Mouse (Mus musculus) left cerebral cortex, adult 8-10 months (tissue): ENCODE measurements around the gene Vwa7. TPM values are rescaled to one million over a fixed set of nuclear protein-coding genes. Genes with fewer than 3 reads are reported as not detected.

Source experiments
- DNase-seq, 2 experiments: peaks; one replicate each; pipeline ENCODE4 v3.0.0; 2022; ENCODE audit warnings: low spot score in 2 of 2
- total RNA-seq, 4 experiments: library from RNA; stranded (reverse); gene quantifications; 2 replicates each; pipeline ENCODE4 v1.2.4; 2022

Vwa7 gene
- total RNA-seq, 4 experiments from 2014 or later = 0.95 to 1.5 (median 1.3) TPM

DNA sequence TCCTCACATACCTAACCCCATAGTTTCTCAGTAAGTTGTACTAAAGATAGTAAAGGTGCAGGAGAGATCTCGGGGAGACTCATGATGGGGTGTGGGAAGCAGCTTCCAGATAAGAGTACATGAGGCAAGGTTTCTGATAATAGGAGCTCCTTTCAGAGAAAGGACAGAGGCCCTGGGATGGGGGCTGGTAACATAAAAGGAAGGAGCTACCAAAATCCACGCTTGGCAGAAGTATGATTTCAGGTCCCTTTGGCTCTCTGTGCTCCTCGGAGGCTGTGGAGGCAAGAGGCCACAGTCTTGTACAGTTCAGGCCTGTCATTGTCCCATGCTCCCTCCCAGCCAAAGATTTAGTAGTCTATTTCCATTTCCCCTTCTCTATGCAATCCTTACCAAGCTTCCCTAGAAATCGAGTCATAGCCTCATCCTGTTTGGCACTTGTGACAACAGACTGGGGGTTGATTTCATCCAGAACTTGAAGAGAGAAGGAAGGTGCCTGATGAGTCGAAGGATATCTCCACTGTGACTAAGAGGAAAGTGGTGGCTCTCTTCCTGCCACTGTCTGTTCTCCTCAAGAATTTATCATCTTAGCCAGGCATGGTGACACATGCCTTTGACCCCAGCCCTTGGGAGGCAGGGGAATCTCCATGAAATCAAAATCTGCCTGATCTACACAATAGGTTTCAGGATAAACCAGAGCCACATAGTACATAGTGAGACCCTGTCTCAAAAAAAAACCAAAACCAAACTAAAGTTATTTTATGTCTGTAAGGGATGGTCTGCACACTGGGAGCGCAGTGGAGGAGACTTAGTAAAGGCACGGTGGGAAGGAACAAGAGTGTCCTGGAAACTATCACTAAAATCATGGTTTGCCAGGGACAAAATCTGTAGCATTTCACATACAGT, 28.8 kb downstream of the Vwa7 start:
- no peak for DNase-seq

DNA sequence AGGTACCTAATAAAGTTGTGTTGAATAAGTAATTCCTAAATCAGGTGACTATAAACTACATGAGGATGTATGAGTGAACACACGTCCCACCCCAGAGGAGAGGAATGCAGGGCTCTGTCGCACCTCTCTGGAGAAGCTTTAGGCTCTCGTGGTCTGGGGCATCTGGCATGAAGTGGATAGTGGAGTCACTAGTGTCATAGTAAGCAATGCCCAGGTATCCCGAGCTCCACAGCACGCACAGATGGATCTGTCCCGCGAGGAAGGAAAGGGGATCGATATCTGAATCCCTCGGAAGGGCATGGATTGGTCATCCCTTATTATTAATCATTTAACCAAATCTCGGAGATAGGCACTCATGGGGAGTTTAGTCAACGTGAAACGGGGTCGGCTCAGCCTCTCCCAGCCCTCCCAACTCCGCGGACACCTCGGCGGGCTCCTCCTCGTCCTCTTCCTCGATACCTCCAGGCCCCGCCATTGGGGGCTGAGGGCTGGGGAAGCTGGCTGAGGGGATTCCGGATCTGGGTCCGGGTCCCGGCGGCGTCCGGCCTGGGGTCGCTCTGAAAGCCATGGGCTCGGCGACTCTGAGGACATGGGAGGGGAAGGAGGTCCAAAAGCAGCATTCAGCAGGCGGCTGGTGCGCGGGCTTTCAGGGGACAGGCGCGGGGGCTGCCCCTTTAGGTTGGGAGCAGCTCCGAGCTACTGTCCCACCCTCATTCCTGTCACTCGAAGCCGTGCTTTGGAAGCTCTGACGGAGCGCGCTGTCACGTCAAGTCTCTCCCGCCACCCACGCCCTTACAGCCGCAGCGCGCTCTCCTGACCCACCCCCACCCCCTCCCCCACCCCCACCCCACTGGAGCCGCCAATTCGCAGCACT, 29.7 kb downstream of the Vwa7 start:
- DNase-seq = no peak

- peak; percentile 85 to 93 for DNase-seq
Observed at GRCm38 (mm10) chr17:35046681-35047455, 30.5 kb downstream of the Vwa7 start, which contains the start of gene Msh5. Msh5 (minus strand) TSS chr17:35046745.

DNA sequence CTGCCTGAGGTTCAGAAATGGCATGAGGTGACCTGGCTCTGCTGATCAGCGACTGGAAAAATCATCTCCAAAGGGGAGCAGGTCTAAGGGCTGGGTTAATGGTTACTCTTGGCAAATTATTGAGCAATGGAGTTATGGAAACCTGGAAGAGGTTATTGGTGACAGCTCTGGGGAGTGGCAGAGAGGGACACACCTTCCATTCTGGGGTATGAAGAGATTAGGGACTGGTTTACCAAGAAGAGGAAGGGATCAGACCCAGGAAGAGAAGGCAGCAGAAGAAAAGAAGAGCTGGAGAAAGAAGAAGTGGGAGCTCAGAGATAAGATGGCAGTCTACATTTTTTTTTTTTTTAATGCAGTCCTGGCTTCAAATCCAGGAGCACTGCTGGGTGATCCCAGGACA, 31.3 kb downstream of the Vwa7 start:
- DNase-seq = no peak

DNA sequence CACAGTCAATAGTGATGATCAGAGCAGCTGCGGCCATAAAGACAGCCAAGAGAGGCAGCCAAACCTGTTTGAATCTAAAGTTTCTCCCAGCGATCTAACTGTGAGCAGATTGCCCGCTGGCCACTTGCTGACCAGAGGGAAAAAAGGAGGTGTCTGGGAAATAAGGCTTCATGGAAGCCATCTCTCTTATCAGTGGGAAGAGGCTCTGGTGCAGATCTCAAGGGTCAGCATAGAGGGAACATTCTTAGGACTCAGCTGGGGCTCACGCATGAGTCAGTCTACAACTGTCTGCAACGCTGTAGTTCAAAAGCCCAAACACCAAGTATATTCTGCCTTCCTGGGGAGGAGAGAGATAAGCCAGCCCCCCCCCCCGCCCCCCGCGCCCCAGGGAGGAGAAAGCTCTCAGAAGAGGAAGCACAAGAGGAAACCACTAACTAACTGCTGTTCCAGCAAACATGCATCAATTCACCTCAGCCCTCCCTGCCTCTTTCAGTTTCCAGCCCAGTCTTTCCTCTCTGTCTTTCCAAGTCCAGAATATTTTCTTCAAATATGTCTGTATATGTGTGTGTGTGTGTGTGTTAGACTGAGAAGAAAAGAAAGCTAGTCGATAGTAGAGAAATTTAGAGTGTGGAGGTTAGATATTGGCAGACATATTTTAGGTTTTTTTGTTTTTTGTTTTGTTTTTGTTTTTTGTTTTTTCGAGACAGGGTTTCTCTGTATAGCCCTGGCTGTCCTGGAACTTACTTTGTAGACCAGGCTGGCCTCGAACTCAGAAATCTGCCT, 32.0 kb downstream of the Vwa7 start:
- no peak for DNase-seq

- DNase-seq = no peak
Observed at GRCm38 (mm10) chr17:35048932-35049440, 32.6 kb downstream of the Vwa7 start.

GRCm38 (mm10) chr17:35049561-35050016, 33.2 kb downstream of the Vwa7 start, which contains the start of gene Clic1:
Clic1 (plus strand) TSS chr17:35049966.
- no peak for DNase-seq

DNA sequence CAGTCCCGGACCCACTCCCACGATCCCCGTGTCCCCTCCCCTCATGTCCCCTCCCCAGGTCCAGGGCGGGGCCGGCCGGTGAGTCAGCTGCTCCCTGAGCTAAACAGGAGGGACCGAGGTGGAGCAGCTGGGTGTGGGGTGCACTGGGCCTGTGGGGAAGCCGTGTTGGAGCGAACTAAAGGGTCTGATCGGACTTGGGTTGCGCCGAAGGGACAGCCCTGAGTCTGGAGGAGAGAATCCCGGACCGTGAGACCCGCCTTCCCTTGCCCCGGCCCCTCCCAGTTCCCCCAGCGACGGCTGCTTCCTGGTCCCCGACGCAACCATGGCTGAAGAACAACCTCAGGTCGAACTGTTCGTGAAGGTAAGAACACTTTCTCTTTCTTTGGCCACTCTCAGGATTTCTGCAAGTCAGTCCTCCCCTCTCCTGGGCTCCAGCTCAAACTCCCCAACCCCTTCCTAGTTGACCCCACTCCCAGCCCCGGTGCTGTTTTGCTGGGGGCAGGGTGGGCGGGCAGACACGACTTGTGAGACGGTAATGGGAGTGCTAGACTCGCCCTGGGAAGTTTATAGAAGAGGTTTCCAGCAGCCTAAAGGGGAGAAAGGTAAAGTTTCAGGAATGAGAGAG, 33.9 kb downstream of the Vwa7 start:
- DNase-seq = no peak

DNA sequence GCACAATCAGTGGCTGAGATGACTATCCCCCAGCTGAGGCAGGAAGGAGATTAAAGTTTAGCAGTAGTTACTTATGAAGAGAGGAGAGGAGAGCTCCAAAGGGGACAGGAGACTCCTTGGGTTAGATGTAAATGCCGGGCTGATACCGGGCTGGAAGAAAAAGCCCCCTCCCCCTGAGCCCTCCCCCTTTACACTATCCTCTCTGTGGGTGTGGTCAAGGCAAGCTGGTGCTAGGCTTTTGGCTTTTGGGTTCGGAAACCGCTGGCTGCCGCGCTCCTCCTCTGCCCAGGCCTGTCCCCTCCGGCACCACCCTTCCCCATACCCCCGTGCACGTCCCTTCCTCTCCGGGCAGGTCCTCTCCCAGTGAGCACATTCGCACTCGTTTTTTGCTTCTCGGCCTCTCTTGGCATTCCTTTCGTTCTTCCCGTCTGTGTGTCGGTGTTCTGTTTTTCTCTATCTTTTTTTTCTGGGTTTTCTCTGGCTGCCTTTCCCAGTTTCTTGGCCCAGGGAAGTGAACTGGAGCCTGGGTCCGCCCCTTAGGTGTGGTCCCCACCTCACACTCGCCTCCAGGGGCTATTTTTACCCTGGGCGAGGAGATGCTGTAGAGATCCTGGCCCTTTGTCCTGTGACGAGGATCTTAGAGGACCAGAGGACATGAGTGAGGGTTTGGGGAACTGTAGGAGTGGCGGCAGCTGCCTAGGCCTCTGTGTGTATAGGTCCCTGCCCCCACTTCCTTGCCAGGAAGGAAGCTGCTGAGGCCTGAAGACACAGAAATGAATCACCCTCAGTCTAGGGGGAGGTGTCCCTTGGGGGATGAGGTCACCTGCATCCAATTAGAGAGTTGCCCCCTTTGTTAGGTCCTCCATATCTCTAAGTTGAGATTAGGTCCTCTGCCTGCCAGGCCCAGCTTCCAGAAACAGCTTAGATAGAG, 35.0 kb downstream of the Vwa7 start:
- DNase-seq = no peak

DNA sequence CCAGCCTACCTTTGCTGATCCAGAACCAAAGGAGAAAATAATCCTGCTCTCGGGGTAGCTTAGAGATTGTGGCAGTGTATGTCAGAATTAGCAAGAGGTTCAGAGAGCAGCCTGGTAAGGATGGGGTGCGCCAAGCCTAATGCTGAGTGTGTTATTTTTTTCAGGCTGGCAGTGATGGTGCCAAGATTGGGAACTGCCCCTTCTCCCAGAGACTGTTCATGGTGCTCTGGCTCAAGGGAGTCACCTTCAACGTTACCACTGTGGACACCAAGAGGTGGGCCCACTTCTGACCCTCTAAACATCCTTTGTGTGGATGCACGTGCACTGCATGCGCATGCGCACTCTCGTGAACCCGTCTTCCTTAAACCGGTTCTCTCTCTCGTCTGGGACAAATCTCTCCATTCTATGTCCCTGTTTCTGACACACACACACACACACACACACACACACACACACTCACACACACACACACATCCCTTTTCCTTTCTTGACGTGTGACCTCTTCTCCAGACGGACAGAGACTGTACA, 36.0 kb downstream of the Vwa7 start:
- DNase-seq = no peak

DNA sequence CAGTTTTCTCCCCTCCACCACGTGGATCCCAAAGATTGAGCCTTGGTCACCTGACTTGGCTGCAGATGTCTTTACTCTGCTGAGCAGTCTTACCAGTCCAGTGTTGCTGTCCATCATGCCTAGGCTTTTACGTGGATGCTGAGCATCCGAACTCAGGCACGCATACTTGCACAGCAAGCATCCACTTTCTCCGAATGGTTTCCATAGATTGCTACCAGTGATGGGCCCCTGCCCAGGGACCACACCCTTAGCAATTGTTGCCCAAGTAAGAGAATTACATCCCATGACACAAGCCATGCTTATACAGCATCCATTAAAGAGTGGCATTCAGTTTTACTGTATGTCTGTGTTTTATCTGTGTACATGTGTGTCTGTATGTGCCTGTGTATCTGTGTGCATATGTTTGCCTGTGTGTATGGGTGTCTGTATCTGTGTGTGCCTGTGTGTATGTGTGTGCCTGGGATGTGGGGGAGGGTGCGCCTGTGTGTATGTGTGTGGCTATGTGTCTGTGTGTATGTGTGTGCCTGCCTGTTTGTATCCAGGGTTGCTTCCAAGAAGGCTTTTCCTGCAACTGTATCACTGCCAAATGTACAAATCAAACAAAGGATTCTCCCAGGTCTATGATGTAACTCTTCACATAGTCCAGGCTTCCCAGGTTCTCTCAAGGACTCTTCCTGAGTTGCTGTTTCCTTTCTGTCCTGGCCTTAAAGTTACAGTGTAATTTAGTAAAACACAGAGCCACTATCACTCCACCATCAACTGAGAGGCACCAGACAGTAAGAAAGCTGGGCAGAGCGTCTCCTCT, 39.5 kb downstream of the Vwa7 start:
- DNase-seq = no peak

DNA sequence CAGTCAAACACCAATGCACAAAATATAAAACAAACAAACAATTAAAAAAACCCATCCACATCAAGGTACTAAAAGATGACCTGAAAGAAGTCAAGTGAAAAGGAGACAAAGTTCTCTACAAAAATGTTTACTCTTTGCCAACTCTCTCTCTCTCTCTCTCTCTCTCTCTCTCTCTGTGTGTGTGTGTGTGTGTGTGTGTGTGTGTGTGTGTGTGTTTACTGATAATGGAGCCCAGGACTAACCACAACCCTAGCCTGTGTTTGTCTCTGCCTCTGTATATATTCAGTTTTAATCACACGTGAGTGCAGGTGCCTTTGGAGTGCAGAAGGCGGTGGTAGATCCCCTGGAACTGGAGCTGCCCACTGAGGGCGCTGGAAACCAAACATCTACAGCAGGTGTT, 40.7 kb downstream of the Vwa7 start:
- DNase-seq = no peak

DNA sequence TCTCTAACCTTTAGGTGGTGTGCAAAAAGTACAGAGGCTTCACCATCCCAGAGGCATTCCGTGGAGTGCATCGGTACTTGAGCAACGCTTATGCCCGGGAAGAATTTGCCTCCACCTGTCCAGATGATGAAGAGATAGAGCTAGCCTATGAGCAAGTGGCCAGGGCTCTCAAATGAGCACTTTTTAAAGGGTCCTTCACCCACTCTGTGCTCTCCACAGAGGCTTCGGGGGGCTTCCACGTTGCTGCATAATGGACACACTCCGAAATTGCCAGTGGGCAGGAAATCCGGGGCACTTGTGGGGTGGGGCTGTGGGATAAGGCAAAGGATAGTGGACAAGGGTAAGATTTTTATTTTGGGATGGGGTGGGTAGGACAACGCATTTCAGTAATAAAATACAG, 41.9 kb downstream of the Vwa7 start:
- no peak for DNase-seq

GRCm38 (mm10) chr17:35058911-35059892, 42.8 kb downstream of the Vwa7 start, which contains the start of gene Ddah2:
Ddah2 (plus strand) TSS chr17:35059035.
- DNase-seq = peak; percentile 45 to 51

GRCm38 (mm10) chr17:35060071-35060470, 43.7 kb downstream of the Vwa7 start:
- DNase-seq = no peak

DNA sequence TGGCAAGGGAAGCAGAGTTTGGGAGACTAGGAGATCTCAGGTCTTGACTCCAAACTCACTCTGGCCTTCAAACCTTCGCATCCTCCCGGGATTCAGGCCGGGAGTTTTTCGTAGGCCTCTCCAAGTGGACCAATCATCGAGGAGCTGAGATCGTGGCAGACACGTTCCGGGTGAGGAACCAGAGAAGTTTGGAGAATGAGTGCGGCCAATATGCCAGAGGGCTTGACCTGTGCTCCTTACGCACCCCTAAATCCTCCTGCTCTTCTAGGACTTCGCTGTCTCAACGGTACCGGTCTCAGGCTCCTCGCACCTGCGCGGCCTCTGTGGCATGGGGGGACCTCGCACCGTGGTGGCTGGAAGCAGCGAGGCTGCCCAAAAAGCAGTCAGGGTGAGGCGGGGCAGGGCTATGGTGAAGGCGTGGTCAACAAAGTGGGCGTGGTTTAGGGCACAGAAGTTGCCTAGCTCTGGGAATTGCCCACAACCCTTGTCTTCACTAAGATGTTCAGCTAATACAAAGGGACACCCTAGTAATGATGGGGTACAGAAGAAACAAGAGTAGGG, 44.4 kb downstream of the Vwa7 start:
- no peak for DNase-seq
